Mouse (Mus musculus) regulatory T cell (primary cell): ENCODE data around the gene Srrm3.

Source experiments
- in situ Hi-C: fragments of 300-600 bp; cut with MboI, MseI; formaldehyde crosslinking; loops from one replicate; pipeline ENCODE4 v1.15.1; 2025; ENCODE audit warnings: high pct_unique_total_duplicates

The Srrm3 gene

DNA sequence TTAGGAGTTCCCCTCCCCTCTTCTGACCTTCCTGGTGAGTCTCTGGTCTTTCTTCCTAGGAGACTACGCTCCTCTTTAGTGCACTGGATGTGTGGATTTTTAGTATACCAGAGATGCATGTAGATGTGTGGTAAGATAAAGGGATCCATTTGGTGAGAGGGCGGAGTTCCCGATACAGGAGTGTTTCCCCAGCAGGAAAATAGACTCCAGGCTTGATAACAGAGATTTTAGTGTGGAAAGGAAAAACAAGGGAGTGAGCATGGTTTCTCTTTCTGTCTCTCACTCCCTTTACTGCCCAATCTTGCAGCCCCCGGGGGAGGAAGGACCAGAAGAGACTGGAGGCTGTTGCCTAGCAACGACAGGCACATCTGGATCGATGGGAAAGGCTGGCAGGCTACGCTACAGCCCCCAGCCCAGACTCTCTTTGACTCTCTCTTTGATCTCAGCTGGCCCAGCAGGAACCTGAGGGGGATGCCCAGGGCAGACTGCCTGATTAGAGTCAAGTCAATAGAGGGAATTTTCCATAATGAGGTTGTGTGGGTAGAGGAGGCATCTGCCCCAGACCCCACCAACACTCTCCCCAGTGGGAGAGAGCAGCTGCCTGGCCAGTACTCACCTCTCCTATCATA is 15.7 kb downstream of the Srrm3 start:
- in situ Hi-C loops, result no loop called here

DNA sequence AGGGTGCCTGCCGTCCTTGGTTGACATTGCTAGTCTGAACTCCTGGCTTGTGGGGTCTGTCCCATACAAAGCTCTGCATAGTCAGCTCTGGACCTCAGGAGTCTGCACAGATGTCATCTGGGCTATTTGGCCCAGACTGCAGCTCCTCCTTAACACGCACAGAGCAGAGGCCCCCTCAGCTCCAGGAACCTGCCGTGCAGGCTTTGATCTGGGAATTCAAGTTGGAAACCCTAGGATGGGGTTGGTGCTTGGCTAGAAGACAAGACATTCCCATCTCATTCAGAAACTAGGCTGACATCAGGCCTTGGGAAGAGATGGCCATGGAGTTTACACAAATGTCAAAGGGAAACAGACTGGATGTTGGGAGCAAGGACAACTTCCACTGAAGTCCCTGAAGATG is 17.8 kb downstream of the Srrm3 start:
- in situ Hi-C loops, result no loop called here

DNA sequence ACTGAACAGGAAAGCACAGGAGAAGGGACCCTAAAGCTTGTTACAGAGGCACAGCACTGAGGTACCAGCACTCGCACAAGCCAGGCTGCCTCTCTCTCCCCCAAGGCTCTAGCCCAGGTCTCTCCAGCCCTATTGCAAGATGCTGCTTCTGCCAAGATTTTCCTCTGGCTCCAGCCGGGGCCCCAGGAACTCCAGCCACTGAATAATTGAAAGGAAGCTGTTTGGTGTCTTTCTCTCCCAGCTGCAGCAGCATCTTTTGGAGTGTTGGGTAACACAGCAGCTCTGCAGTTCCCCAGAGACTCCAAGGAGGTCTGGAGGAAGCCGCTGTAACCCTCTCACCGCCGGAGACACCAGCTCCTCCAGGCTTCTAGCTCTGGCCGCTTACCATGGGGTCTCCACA is 19.5 kb downstream of the Srrm3 start:
- in situ Hi-C loops, result no loop called here

DNA sequence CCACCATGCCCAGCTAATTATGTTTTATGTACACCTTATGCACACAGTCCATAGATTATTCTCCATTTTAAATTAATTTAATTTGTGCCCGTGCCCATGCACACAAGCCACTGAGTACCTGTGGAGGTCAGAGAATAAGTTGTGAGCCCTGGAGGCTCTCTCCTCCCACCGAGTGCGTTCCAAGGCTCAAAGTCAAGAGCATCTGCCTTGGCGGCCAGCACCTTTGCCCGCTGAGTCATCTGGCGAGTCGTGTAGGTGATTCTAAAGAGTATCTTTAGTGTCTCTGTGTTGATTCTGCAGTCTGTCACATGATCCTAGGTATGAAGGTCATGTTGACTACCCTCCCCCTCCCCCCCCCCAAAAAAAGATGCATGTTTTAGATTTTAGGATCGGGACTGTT is 22.7 kb downstream of the Srrm3 start:
- in situ Hi-C loops, result no loop called here

DNA sequence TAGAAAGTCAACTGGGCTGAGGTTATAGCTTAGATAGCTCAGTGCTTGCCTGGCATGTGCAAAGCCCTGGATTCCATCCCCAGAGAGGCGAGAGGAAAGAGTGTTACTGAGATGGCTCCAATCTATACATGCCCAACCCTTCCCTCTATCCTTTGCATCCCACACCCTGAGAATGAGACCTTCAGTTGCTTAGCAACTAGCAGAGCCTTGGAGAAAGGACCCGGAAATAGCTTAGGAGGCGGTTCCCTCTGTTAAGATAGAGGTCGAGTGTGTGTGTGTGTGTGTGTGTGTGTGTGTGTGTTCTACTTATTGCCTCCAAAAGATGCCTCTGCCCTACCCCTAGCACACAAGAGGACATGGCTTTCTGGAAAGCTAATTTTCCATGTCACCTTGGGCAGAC is 26.0 kb downstream of the Srrm3 start:
- in situ Hi-C loops, result no loop called here

DNA sequence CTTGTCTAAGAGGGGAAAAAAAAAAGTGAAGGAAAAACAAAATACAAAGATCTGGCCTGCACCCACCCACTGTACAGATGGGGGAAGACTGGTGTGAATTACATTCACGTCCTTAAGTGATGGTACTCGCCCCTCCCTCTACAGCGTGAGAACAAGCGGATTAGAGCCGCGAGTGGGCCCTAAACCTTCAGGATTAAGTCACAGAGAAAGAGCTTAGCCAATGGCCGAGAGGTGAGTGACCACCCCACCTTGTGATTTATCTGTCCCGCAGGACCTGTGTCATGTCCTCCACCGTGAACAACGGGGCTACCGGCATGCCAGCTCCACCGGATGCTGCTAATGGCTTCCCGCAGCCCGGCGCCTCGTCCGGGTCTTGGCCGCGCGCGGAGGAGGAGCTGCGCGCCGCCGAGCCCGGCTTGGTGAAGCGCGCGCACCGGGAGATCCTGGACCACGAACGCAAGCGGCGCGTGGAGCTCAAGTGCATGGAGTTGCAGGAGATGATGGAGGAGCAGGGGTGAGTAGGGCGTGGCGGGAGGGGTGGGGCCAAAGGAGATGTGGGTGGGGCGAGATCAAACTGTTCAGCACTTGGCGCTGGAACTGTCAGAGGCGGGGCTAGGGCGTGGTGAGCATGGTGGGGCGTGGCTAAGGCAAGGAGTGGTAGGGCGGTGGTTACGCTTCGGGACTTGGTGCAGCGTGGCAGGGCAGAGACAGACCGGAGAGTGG is 28.2 kb downstream of the Srrm3 start:
- in situ Hi-C loops, result no loop called here

DNA sequence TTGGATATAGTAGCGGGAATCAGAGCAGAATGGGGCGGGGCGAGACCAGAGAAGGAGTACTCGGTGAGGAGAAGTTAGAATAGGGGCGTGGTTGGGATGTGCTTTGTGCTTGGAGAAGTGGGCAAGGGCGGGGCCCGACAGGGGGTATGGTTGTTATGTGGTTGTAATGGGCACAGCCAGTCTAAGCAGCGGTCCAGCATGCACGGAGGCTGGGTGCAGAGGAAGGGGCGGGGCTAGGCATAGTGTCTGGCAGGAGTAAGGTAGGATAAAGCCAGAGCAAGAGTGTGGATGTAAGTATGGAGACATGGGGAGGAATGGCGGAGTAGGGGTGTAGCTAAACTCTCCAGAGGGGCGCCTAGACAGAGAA is 28.8 kb downstream of the Srrm3 start:
- in situ Hi-C loops, result no loop called here

DNA sequence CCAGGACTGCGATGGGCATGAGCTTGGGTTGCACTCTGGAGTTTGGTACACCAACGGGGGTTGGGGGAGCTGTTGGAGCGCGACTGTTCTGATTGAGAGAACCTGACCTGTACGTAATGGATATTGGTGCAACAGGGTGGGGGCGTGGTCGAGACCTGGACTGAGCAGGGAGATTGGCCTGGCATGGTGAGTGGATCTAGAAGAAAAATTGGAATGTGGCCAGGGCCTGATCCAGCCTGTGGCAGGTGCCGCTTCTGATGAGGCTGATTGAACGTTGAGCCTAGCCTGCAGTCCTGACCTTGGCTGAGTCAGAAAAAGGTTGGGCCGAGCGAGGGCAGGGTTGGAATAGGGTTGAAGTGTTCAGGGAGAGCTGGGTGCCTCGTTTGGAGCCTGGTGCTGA is 29.3 kb downstream of the Srrm3 start:
- in situ Hi-C loops, result no loop called here

DNA sequence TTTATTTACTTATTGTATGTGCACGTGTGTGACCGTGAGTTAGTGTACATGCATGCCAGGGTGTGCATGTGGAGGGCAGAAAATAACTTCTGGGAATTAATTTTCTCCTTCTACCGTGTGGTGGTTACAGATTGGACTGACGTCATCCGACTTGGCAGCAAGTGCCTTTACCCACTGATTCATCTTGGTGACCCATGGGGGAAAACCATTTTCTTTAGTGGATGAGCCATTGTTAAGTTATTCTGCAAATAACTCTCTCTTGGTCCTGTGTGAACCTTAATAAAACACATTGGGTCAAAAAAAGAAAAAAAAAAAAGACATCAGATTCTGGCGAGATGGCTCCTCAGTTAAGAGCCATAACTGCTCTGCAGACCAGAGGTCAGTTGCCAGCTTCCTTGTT is 35.0 kb downstream of the Srrm3 start:
- in situ Hi-C loops, result no loop called here

DNA sequence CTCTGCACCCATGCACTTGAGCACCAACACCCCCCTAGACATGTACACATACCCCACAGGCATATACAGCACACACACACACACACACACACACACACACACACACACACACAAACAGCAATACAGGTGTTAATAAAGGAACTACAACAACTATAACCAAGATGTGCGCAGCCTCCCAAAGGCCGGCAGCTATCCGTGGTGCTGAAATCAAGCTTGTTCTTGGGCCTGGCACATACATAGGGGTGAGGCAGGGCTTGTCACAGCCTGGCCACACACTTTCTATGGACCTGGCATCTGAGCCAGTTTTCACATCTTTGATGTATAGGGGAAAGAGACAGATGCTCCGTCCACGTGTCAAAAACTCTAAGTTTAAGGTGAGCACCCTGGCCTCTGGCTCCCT is 36.7 kb downstream of the Srrm3 start:
- in situ Hi-C loops, result no loop called here

DNA sequence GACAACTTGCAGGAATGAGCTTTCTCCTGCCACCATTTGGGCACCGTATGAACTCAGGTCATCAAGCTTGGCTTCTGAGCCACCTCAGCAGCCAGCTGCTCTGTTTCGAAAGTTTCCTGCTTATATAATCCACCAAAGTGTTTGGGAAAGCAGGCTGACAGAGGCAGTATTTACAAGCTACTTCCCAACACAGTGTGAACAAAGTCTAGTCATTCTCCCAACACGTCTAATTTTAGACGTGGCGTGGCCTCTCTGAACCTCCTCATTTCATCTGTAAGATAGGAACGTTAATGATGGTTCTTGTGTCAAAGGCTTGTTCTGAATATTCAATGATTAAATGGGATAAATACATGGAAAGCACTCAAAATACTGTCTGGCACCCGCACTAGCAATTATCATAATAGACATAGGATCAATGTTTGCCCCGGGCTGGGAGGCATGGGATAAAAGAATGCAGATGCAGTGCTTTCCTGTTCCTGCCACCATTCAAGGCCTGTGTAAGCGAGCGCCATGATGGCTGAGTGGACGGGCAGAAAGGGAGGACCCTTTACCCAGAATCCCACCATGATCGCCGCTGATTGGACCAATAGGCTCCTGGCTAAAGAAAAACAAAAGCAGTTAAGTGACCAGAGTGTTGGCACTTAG is 39.1 kb downstream of the Srrm3 start:
- in situ Hi-C loops, result loop anchor here (5.0 kb wide), 1 partner anchor 38 kb away; the partner anchor contains the start of gene Srrm3

DNA sequence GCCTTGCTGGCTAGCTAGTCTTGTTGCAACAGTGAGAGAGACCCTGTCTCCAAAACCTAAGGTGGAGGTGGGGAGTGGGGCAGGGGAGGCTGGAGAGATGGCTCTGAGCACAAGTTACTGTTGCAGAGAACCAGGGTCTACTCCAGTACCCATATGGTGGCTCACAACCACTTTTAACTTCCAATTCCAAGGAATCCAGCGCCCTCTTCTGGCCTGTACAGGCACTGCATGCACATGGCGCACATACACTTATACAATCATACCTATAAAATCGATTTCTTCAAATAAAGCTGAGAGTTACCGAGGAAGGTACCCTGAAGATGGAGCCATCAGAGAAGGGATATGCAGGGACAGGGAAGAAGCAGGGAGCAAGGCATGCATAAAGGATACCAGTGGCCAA is 40.8 kb downstream of the Srrm3 start:
- in situ Hi-C loops, result loop anchor here (5.0 kb wide), 1 partner anchor 40 kb away; the partner anchor contains the start of gene Srrm3

DNA sequence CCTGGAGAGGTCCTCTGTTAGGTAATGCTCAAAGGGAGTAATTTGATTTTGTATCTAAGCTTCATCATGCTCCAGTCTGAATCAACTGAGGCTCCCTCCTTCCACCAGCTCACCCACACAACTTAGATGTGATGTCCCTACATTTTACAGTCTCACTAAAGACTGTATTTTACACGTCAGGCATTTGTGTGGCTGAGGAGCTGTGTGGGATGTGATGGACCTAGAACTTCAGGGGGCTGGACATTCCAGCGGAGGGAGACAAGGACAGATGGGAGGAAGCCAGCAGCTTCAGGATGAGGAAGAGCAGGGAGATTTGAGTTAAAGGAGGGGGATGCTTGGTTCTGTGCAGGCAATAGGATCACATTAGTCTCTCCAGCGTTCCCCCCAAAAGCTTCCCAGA is 41.2 kb downstream of the Srrm3 start:
- in situ Hi-C loops, result loop anchor here (5.0 kb wide), 1 partner anchor 41 kb away; the partner anchor contains the start of gene Srrm3

DNA sequence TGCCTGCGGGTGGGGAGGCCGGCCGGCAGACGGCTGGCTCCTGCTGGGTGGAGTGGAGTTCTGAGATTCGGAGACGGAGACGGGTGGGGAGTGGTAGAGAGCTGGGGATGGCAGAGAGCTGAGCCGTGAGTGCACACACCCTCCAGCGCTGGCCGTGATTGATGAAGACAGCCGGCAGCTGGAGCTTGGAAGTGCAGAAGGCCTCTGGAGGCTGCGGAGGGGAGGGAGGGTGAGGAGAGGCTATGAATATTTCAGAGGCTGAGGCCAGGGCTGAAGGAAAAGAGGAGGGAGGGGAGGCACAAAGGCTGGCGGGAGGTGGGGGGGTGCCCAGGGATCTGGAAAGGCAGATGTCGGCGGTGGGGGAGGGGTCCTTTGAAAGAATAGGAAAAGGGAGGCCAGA is 44.3 kb downstream of the Srrm3 start:
- in situ Hi-C loops, result no loop called here

DNA sequence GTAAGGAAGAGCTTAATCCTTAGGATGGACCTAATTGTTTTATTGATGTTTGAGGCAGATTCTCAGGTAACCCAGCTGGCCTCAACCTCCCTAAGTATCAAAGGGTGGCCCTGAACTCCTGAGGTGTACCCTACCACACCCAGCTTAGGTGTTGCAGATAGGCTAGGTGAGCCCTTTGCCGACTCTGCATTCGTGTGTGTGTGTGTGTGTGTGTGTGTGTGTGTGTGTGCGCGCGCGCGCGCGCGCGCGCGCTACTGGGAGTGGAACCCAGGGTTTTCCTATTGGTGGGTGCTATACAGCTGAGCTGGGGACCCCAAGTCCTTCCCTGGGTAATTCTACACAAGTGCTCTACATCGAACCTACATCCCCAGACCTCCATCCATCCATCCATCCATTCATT is 44.8 kb downstream of the Srrm3 start:
- in situ Hi-C loops, result no loop called here

DNA sequence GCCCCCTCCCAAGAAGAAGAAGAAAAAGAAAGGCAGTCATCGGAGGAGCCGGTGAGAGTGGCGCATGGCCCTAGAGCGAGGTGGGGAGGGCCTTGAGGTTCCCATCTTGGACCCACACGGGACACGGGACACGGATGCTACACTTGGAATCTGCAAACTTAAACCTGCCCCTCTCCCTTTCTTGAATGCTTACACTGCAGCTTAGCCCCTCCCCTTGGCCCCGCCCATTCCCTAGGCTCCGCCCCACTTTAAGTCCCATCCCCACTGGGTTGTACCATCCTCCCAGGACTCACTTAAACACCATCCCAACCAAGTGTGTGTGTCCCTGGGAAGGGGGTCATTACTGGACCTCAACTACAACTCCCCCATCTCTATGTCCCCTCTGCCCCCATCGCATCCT is 45.7 kb downstream of the Srrm3 start:
- in situ Hi-C loops, result no loop called here

DNA sequence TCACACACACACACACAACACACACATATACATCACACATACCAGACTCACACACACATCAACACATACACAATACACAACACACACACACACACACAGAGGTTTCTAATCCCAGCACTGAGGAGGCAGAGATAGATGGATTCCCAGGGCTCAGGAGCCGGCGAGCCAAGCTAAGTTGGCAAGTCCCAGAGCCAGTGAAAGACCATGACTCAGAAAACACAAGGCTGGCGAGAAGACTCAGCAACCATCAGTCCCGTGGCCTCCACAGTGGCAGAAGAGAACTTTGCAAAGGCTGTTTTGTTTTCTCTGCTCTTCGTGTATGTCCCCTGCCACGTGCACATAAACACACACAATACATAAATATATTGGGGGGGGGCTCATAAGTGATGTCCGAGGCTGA is 47.0 kb downstream of the Srrm3 start:
- in situ Hi-C loops, result no loop called here

DNA sequence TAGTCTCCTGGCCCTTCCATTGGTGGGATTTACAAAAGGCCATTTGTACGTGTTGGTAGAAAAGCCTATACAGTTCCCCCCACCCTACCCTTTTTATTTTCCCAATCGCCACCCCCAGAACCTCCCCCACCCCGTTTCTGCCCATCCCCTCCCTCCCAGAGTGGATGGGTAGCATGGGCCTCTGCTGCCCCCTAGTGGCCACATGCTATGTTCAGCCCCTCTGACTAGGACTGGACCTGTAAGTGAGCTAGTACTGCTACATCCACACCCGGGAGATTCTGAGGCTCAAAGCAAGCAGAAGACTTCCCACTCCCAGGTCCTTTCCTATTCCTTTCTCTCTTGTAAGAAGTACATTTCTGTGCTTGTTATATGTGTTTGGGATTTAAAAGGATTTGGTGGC is 48.5 kb downstream of the Srrm3 start:
- in situ Hi-C loops, result no loop called here

DNA sequence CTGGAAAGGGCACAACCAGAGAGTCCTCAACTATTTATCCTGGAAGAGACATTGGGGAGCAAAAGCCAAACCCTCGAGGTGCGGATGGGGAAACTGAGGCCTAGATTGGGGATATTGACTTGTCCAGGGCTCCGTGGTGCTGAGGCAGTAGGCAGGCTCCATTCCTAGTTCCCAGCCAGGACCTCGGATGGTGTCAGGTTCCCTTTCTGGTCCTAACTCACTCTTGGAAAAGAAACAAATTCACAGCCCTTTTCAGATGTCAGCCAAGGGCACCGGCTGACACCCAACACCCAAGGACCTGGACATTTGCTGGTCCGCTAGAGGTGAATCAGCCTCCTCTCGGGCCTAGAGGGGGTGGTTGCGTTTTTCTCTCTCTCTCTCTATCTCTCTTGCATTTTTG is 60.0 kb downstream of the Srrm3 start:
- in situ Hi-C loops, result no loop called here

DNA sequence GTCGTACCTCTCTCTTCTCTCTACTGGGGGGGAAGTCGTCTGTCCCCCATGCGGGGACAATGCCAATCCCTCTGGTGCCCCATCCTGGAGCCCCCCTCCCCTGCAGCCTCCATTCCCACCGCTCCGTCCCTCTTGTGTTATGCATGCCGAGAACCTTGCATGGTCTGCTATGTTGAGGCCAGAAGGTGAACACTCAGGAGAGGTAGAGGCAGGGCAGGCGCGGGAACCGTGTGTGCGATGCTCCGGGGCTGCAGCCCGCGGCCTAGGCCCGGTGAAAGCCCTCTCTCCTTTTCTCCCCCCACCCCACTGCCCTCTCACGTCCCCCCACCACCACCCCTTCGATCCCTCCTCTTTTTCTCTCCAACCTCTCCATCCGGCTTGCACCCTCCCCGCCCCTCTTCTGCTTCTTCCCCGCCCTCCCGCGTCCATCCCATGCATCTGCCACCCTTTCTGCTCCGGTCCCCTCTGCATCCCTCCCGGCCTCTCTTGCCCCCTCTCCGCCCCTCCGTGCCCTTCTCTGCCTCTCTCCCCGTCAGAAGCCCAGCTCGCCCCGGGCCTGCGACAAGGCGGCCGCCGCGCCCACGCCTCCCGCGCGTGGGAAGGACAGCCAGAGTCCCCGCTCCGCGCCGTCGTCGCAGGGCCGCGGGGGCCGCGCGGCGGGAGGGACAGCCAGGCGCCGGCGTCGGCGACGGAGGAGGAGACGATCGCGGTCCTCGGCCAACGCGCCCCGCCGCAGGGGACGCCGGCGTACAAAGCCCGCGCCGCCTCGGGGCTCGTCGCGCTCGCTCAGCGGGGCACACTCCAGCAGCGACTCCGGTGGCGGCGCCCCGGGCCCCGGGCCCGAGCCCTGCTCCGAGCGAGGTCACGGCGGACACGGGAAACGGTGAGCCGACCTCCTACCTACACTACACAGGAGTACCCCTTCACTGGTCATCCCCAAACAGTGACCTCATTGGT is 61.2 kb downstream of the Srrm3 start:
- in situ Hi-C loops, result no loop called here

DNA sequence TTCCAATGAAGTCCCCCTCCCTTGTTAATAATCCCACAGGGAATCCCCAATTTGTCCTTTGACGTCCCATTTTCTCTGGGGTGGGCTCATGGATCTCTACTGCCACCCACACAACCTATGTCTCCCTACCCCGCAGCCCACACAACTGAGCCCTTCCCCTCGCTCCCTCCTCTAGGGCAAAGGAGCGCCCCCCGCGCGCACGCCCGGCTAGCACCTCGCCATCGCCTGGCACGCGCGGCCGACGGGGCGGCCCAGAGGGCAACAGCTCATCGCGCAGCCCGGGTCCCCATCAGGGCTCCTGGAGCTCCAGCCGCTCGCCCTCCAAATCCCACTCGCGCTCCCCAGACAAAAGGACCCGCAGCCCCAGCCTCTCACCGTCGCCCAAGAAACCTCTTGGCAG is 62.0 kb downstream of the Srrm3 start:
- in situ Hi-C loops, result no loop called here
